Mouse (Mus musculus) embryonic facial prominence, embryonic 12.5 days (tissue): Measurements from ENCODE around the gene Pxk. TPM values are rescaled to one million over a fixed set of nuclear protein-coding genes. Genes with fewer than 3 reads are reported as not detected.
A peak's percentile ranks its signal among the peaks of the same experiment; 100 is the strongest.

Experiments
- ATAC-seq: fragments of 200-750 bp; cut with Nextera tagmentation; 2 replicates; pipeline ENCODE4 v1.8.0; 2017; ENCODE audit not compliant: insufficient number of reproducible peaks, insufficient read depth, low FRiP score, low TSS enrichment
- H3K27ac ChIP-seq: fragments of 300-500 bp; sonication (generic); 2 replicates; pipeline ENCODE4 v1.5.1; 2016; ENCODE audit warnings: mild to moderate bottlenecking
- H3K27me3 ChIP-seq: fragments of 300-500 bp; sonication (generic); 2 replicates; pipeline ENCODE4 v1.6.1; 2016; ENCODE audit warnings: mild to moderate bottlenecking, moderate library complexity
- H3K36me3 ChIP-seq: fragments of 300-500 bp; sonication (generic); 2 replicates; pipeline ENCODE4 v1.6.1; 2016; ENCODE audit warnings: mild to moderate bottlenecking
- H3K4me1 ChIP-seq: fragments of 300-500 bp; sonication (generic); 2 replicates; pipeline ENCODE4 v1.6.1; 2016
- H3K4me2 ChIP-seq: fragments of 300-500 bp; sonication (generic); replicated peaks from 2 replicates; pipeline ENCODE4 v1.6.1; 2016; ENCODE audit warnings: mild to moderate bottlenecking, moderate library complexity
- H3K4me3 ChIP-seq: fragments of 300-500 bp; sonication (generic); 2 replicates; pipeline ENCODE4 v1.5.1; 2016; ENCODE audit warnings: mild to moderate bottlenecking
- H3K9ac ChIP-seq: fragments of 300-500 bp; sonication (generic); 2 replicates; pipeline ENCODE4 v1.6.1; 2016; ENCODE audit warnings: mild to moderate bottlenecking, moderate library complexity
- H3K9me3 ChIP-seq: fragments of 300-500 bp; sonication (generic); 2 replicates; pipeline ENCODE4 v1.6.1; 2016; ENCODE audit warnings: mild to moderate bottlenecking, moderate library complexity
- WGBS: fragments of 180-500 bp; shearing (Covaris S2); methylation state at CpG from one replicate; pipeline ENCODE4 v1.1.7; 2016; 5-methylcytosine and 5-hydroxymethylcytosine counted together
- polyA plus RNA-seq: library from polyadenylated mRNA; unstranded; fragments of >200 nt; fragmentation: Nextera tagmentation; extraction: Ambion mirVana; gene quantifications from 2 replicates; pipeline ENCODE4 v1.2.1, GENCODE M21; 2016

Gene Pxk
- polyA plus RNA-seq, 1 experiment from 2014 or later = 30.0 TPM

DNA sequence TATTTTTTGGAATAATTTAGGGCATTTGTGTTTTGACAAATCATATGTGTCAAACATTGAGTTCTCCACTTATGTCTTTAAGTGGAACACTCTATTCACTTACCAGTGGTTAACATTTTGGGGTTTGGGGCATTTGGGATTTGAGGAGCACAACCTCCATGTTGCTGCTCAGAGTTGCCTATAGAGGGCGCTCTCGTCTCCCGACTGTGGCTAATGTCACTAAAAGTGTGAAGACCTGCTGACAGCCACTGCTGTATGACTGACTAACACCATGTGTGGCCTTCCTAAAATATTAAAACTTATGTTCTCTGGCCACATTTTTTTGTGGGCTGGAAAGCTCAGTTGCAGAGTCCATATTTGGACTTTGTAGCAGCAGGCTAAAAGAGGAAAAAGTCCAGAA is 85.3 kb downstream of the Pxk start:
- H3K4me3 ChIP-seq = no peak overlapping the region
- H3K9me3 ChIP-seq = no peaks in the 10 kb centered on the region
- no peak for ATAC-seq
- H3K9ac ChIP-seq = no peak overlapping the region
- no peaks in the 10 kb centered on the region for H3K27me3 ChIP-seq
- H3K27ac ChIP-seq = no peak overlapping the region
- WGBS = 64% methylated on average over 3 of the region's 3 CpGs
- no peak overlapping the region for H3K4me2 ChIP-seq
- H3K36me3 ChIP-seq = no peaks in the 10 kb centered on the region
- no peaks in the 10 kb centered on the region for H3K4me1 ChIP-seq

DNA sequence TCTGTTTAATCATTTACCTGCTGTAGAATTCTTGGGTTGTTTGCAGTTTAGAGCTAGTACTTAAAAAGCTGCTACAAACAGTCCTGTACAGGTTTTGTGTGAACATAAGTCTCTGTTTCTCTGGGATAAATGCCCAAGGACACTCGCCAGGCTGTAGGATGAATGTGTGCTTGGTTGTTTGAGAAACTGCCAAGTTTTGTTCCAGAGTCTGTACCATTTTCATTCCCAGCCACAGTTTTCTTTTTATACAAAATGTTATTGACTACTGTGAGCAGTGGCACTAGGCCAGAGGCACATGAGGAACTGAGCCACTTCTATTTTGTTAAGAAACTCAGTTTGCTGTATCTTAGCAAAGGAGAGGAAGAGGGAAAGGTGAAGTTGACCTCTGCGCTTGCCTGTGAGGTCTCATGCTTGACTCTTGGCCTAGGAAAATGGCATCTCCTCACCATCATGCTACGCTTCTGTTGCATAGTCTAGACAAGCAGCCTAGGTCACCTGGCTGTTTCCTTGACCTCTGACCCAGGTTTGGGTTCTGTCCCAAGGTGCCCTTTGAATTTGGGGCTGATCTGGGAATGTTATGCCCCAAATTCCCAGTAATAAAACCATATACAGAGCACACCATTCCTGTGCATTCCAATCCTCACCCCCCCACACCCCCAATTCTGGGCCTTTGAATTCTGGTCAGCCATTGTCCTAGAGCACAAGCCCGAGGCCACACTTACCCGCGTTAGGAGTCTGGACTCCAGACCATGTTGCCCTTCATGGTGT is 88.5 kb downstream of the Pxk start:
- Histone ChIP-seq H3K4me1 (no peaks in the 10 kb centered on the region), H3K4me3 (no peak overlapping the region), H3K36me3 (no peaks in the 10 kb centered on the region)

DNA sequence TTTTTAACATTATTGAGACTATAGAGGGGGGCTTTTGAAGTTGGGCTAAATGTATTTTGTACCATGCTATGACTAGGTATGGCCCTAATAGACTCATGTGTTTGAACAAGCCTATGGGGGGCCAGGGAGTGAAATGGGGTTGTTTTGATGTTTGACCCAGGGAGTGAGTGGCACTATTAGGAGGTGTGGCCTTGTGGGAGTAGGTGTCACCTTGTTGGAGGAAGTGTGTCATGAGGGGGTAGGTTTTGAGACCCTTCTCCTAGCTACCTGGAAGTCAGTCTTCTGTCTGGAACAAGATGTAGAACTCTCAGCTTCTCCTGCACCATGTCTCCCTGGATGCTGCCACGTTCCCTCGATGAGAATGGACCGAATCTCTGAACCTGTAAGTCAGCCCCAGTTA is 92.5 kb downstream of the Pxk start:
- H3K9ac ChIP-seq = no peak overlapping the region
- no peaks in the 10 kb centered on the region for H3K4me1 ChIP-seq
- H3K9me3 ChIP-seq = no peaks in the 10 kb centered on the region
- 89% methylated on average over 3 of the region's 3 CpGs for WGBS
- no peak overlapping the region for H3K27ac ChIP-seq
- no peak for ATAC-seq
- no peak overlapping the region for H3K4me3 ChIP-seq
- no peak overlapping the region for H3K4me2 ChIP-seq
- H3K36me3 ChIP-seq = no peaks in the 10 kb centered on the region
- H3K27me3 ChIP-seq = no peaks in the 10 kb centered on the region

More for the DNA sequence above, 88.5 kb downstream of the Pxk start:
- no peak overlapping the region for H3K27ac ChIP-seq
- H3K27me3 ChIP-seq = no peaks in the 10 kb centered on the region
- no peak overlapping the region for H3K9ac ChIP-seq
- H3K9me3 ChIP-seq = no peaks in the 10 kb centered on the region
- H3K4me2 ChIP-seq = no peak overlapping the region
- 85% methylated on average over 6 of the region's 6 CpGs for WGBS
- ATAC-seq = no peak

DNA sequence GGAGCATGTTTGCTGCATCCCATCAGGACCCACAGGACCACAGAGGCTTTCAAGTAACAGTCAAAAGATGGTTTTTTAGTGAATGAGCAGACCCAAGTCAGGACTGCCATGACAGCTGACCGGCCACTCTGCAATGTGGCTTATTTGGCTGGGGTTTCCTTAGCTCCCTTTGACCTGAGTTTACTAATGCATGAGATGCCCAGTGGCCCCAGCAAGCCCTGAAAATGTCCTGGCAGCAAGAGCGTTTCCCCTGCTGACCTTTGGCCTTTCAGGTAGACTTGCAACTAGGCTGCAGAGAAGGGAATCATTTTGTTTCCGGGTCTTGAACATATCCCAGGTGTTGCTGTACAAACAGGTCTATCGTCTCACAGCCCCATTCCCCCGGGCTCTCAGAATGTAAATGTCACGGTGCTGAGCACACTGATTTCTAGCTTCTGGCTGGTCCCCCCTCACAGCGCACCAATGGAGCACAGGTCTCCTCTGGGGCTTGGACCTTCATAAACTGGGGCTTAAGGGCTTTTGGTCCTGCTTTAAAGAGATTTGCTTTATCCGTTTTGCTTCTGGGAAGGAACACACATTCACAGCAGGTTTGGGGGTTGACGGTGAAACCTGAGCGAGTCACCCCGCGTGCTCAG is 93.4 kb downstream of the Pxk start:
- H3K4me2 ChIP-seq = no peak overlapping the region
- no peaks in the 10 kb centered on the region for H3K4me1 ChIP-seq
- H3K27me3 ChIP-seq = no peaks in the 10 kb centered on the region
- no peaks in the 10 kb centered on the region for H3K36me3 ChIP-seq
- H3K4me3 ChIP-seq = no peak overlapping the region
- 59% methylated on average over 12 of the region's 12 CpGs for WGBS
- H3K9me3 ChIP-seq = no peaks in the 10 kb centered on the region
- H3K27ac ChIP-seq = 0 out of 2 replicates have a peak overlapping the region, but pooled peaks have one; percentile 6
- no peak overlapping the region for H3K9ac ChIP-seq
- ATAC-seq = no peak

DNA sequence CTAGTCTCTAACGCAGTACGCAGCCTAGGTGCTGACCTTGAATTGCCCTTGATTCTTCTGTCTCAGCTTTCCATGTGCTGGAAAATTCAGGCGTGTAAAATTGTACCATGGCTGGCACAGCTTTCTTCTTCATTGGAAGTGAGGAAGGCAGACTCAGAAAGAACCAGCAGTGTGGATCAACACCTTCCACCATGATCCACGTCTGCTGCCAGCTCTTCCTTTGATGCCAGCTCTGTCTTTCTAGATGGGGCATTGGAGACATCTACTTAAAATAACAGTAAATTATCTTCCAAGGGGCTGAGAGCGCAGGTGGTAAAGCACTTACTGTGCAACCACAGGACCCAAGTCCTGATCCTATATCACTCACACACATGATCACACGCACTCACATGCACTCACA is 94.7 kb downstream of the Pxk start:
- Histone ChIP-seq H3K4me1 (no peaks in the 10 kb centered on the region), H3K27me3 (no peaks in the 10 kb centered on the region), H3K9me3 (no peaks in the 10 kb centered on the region), H3K4me3 (no peak overlapping the region), H3K27ac (no peak overlapping the region), H3K4me2 (no peak overlapping the region), H3K9ac (peak overlapping the region; percentile 30; the same call in 1 of the 2 replicates), H3K36me3 (no peaks in the 10 kb centered on the region)
- ATAC-seq = no peak
- WGBS = 81% methylated on average over 6 of the region's 6 CpGs

DNA sequence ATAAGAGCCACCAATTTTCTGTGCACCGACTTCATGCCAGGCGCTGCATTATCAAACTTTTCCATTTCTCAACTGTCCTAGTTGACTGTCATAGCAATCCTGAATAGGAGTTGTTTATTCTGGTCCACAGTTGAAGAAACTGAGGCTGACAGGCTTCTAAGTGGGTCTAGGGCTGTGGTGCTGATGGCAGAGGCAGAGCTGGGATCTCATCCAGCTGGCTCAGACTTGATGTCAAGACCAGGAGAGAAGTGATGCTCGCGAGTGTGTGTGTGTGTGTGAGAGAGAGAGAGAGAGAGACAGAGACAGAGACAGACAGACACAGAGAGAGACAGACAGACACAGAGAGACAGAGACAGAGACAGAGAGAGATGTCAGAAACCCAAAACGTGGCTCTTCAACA is 102.8 kb downstream of the Pxk start:
- no peak overlapping the region for H3K27ac ChIP-seq
- WGBS = 77% methylated on average over 5 of the region's 5 CpGs

DNA sequence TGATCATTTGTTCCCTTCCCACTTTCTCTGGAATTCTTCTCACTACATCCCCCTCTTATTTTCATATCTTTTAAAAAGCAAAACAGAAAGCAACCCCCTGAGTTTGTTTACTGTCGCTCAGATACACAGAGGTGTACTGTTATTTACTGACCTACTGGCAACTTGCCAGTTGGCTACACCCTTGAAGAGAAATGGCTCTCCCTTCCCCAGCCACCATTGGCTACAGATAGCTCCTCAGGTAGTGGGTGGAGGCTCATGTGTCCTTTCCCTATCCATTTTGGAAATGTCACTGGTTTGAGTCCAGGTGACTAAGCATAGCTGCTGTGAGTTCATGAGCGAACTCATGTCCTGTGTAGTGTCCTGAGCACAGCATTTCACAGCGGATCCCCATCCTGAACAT is 103.7 kb downstream of the Pxk start:
- Histone ChIP-seq H3K27me3 (no peaks in the 10 kb centered on the region), H3K9ac (no peak overlapping the region), H3K4me2 (no peak overlapping the region), H3K4me1 (0 out of 2 replicates have a peak, but pooled peaks cover 4% of the 10 kb centered on the region), H3K27ac (no peak overlapping the region), H3K9me3 (no peaks in the 10 kb centered on the region), H3K4me3 (no peak overlapping the region), H3K36me3 (no peaks in the 10 kb centered on the region)
- ATAC-seq = no peak
- WGBS = 61% methylated on average over 3 of the region's 3 CpGs

More for the DNA sequence above, 102.8 kb downstream of the Pxk start:
- H3K4me2 ChIP-seq = no peak overlapping the region
- H3K4me3 ChIP-seq = no peak overlapping the region
- H3K27me3 ChIP-seq = no peaks in the 10 kb centered on the region
- no peaks in the 10 kb centered on the region for H3K4me1 ChIP-seq
- no peaks in the 10 kb centered on the region for H3K9me3 ChIP-seq
- ATAC-seq = no peak
- no peak overlapping the region for H3K9ac ChIP-seq
- no peaks in the 10 kb centered on the region for H3K36me3 ChIP-seq

DNA sequence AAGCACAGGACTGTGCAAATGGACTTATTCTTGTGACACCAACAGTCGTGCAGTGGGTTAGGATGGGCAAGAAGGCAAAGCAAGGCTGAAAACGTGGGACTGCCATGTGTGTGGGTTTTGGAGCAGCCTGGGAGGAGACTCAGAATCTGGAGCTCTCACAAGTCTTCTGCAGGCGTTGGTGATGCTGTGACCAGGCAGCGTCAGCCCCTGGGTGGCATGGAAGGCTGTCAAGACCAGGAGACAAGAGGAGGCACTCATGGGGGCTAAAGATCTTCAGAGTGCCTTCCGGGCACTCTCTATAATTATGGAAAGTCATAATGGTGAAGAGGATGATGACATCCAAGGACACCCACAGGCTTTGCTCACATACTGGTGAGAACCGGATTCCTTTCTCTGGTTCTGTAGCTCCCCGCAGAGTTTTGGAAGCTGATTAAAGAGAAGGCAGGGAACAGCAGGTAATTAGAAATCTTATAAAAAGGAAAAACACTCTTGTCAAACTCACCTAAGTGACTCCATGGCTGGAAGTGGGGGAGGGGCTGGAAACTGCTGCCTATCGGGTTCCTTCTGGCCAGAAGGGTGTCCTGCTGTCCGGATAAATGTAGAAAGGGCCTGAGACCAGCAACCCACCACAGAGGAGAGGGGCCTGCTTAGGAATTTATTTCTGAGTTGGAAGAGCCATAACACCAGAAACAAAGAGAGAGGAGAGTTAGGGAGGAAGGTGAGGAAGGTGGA is 108.3 kb downstream of the Pxk start:
- ATAC-seq = no peak
- Histone ChIP-seq H3K9ac (no peak overlapping the region), H3K4me3 (no peak overlapping the region), H3K9me3 (no peaks in the 10 kb centered on the region), H3K4me2 (no peak overlapping the region), H3K27me3 (no peaks in the 10 kb centered on the region), H3K36me3 (no peaks in the 10 kb centered on the region), H3K27ac (no peak overlapping the region), H3K4me1 (0 out of 2 replicates have a peak, but pooled peaks cover 11% of the 10 kb centered on the region)
- 54% methylated on average over 9 of the region's 9 CpGs for WGBS

DNA sequence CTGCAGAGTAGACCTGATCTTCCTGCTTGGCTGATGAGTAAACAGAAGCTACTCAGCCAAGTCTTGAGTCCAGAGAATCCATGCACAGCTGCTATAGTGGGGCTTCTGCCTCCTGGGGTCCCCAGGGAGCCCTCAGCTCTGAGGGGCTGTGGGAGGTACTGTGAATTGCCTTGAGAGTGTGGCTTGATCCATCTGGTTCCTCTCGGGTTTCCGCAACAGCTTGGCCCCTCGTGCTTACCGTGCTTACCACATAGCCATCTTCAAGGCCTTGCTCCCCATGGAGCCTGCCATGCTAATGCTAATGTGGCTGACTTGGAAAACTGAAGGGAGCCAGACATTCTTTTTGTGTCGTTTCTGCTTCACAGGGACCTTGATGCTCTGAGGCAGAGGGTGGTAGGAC is 109.1 kb downstream of the Pxk start:
- Histone ChIP-seq H3K4me3 (no peak overlapping the region), H3K27ac (no peak overlapping the region), H3K36me3 (no peaks in the 10 kb centered on the region), H3K9ac (no peak overlapping the region), H3K4me1 (0 out of 2 replicates have a peak, but pooled peaks cover 11% of the 10 kb centered on the region), H3K27me3 (no peaks in the 10 kb centered on the region), H3K9me3 (no peaks in the 10 kb centered on the region), H3K4me2 (no peak overlapping the region)
- 26% methylated on average over 5 of the region's 5 CpGs for WGBS
- ATAC-seq = peak; percentile 79

DNA sequence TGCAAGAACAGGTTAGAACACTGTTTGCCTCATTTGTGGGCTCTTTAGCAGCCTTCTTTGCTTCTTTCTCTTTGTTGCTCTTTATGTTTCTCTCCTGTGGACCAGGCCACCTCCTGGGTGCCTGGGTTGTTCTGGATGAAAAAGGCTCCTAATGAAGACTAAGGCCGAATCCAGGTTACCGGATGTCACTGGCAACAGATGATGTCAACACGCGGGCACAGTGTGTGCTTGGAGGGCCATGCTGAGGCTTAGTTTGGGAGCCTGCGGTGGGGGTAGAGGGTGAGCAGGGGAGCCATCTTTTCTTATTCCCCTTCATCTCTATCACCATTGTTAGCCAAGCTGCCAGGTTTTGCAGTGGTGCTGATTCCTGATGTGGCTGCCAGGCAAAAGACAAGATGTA is 109.5 kb downstream of the Pxk start:
- Histone ChIP-seq H3K9me3 (no peaks in the 10 kb centered on the region), H3K27me3 (no peaks in the 10 kb centered on the region), H3K4me2 (no peak overlapping the region), H3K4me1 (0 out of 2 replicates have a peak, but pooled peaks cover 11% of the 10 kb centered on the region), H3K27ac (no peak overlapping the region), H3K4me3 (no peak overlapping the region), H3K36me3 (no peaks in the 10 kb centered on the region), H3K9ac (no peak overlapping the region)
- WGBS = 70% methylated on average over 5 of the region's 5 CpGs
- no peak for ATAC-seq

DNA sequence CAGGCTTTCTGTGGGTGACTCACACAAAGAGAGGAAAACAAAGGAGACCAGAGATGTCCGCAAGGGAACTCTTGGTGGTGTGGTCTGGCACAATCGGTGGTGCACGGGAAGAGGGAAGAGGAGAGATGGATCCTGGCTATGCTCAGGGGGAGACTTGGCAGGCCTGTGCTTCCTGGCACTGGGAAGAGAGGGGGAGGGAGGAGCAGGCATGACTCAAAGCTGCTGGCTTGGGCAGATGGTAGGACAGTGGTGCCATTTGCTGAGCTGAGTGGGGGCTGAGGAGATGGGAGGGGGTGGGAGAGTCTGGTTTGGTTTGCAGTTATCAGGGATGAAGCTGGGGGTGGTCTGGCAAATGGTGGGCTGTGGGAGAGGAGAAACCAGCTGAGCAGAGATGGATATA is 110.9 kb downstream of the Pxk start:
- Histone ChIP-seq H3K27me3 (no peaks in the 10 kb centered on the region), H3K4me2 (no peak overlapping the region), H3K4me3 (no peak overlapping the region), H3K27ac (no peak overlapping the region), H3K4me1 (0 out of 2 replicates have a peak, but pooled peaks cover 11% of the 10 kb centered on the region), H3K9me3 (no peaks in the 10 kb centered on the region), H3K9ac (no peak overlapping the region), H3K36me3 (no peaks in the 10 kb centered on the region)
- ATAC-seq = no peak
- 74% methylated on average over 3 of the region's 3 CpGs for whole genome bisulfite sequencing

DNA sequence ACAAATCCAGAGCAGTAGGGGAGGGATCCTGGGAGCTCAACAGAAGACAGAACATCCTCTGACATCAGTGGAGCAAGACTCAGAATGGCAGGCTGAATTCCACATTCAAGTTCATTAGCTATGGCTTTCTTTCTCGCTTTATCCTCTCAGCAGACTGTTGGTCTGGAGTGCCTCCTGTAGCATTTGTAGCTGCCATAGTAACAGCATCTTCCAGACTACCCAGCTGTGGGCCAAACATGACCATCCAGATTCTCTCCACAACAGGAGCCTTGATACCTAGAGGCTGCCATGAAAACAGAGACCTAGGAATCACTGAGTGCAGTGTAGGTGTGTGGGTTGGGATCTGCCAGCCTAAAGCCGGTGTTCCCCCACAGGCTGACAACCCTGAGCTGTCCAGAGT is 111.9 kb downstream of the Pxk start:
- Histone ChIP-seq H3K27ac (no peak overlapping the region), H3K27me3 (no peaks in the 10 kb centered on the region), H3K4me1 (peaks cover 15% of the 10 kb centered on the region; the same call in 1 of the 2 replicates), H3K9me3 (no peaks in the 10 kb centered on the region), H3K9ac (no peak overlapping the region), H3K36me3 (no peaks in the 10 kb centered on the region), H3K4me2 (no peak overlapping the region), H3K4me3 (no peak overlapping the region)
- WGBS = 89% methylated on average over 2 of the region's 2 CpGs
- ATAC-seq = no peak
